Mouse (Mus musculus) fibroblast of lung, adult 2 months (primary cell): ENCODE data around the gene Fdxr.

ENCODE experiments used
- DNase-seq: peaks from one replicate; pipeline ENCODE4 v3.0.0-alpha.2; 2011; ENCODE audit warnings: low read depth

The Fdxr gene

DNA sequence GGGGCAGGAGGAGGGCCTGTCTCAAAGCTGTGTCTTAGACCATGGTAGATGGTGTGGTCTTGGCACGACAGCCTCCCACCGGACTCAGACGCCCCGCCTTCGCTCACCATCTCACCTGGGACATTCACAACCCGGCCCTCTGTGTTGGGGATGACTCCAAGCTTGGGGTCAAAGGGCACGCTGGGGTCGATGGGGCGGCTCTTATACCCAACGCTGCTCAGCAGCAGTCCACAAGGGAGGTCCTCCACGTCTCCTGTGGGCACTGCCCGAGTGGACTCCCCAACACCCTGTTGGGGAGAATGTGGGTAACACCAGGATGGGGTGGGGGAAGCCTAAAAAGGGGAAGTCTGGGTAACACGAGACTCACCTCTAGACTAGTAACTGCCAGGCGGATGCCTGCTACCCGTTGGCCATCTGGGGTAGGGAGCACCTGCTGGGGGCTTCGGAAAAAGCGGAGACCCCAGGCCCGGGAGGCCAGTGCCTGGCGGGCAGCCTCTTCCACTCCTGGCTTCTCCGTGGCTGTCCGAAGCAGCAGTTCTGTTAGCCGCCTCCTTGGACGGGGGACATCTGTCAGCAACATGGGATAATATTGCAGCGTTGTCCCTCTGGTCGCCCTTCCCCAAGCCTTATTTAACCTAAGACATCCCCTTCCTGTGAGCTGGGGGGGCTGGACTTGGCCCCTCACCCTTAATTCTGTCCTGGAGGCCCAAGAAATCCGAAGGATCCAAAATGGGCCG is 7.4 kb downstream of the Fdxr start:
- DNase-seq, result no peak

DNA sequence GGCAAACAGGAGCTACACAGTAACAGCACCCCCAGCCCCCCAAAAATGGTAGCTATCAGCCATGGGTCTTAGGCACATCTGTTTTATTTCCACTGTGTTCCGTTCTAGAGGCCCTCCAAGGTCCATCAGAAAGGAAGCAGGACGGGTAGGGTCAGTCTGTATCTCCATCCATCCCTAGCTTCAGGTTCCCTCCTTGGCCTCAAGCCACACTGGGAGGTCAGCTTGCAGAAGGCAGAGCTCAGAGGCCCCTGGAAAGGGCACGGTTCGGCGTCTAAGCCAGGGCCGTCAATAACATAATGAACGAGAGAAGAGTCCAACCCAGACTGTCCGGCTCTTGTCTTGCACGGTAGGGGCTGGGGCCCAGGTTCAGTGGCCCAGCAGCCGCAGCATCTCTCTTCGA is 8.9 kb downstream of the Fdxr start:
- DNase-seq, result no peak

DNA sequence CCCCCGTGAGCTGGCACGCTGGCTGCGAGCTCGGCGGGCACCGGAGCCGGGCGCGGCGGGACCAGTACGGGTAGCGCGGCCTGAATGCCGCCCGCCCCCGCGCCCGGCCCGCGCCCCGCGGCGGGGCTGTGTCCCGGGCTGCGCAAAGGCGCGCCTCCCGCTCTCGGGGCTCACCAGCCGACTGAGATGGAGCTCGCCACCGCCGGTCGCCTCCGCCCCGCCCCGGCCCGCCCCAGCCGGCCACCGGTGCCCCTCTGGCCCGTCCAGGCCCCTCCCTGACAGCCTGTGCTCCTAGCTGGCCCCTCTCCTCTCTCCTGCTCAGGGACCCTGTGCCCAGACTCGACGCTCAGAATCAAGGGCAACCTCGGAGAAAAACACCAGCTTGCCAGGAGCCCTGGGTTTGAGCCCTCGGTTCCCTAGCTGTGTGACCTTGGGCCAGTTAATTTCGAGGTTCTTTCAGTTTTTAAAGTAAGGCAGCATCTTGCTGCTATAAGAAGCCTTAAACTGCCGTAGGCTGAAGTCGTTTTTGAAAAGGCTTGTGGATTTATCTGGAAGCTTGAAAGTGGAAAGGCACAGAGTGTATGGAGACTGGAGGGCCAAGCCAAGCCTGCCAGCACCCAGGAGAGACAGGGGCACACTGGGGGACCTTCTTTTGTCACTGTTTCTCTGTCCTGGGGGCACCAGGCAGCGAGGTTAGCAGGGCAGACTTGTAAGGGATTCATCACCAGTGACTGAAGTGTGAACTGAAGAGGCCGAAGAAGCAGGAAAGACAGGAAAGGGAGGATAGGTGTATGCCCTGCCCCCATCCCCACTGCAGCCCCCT is 9.6 kb downstream of the Fdxr start, which contains the start of gene Grin2c:
Gene Grin2c, minus strand, starts transcription at position 183 of the 823 bp plus-strand sequence.
- DNase-seq, result no peak

DNA sequence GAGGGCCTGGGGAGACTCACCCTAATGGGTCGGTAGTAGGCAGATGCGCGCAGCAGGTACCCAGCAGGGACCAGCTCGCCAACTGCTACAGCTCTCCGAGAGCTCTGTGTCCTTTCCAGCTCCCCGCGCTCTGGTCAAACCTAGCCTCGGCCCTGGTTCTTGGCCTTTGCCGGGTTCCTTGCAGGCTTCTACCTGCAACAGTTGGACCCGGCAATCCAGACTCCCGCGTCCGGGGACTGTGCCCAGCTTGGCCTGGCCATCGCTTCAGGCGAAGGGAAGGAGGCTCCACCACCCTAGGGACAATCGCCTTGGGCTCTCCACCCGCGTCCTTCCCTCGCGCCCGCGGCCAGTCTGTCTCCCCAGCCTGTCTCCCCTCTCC is 10.5 kb downstream of the Fdxr start:
- DNase-seq, result no peak

DNA sequence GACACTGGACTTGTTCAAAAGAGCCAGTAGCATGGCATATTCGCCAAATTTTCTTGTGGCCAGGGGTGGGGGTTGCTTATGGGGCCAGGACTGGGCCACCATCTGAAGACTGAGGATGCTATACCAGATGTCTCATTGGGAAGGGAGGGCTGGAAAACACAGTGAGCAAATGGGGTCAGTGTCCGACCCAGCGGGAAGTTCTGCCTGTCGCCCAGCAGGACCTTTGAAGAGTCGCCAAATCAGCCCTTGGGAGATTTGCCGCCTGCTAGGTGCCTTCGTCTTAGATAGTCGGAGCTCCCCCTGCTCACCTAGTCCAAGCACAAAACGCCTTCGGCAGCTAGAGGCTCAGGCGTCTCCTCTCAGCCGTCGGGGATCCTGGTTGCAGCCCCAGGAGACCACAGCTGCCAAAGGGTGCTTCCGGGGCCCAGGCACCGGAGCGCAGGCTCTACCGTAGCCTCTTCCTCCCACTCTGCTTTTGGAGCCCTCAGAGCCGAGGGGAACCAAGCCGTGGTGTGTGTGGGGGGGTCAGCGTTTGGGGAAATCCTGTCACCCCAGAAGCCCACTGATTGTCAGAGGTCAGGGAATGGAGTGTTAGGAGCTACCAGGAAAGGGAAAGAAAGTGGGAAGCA is 11.0 kb downstream of the Fdxr start:
- DNase-seq, result no peak

DNA sequence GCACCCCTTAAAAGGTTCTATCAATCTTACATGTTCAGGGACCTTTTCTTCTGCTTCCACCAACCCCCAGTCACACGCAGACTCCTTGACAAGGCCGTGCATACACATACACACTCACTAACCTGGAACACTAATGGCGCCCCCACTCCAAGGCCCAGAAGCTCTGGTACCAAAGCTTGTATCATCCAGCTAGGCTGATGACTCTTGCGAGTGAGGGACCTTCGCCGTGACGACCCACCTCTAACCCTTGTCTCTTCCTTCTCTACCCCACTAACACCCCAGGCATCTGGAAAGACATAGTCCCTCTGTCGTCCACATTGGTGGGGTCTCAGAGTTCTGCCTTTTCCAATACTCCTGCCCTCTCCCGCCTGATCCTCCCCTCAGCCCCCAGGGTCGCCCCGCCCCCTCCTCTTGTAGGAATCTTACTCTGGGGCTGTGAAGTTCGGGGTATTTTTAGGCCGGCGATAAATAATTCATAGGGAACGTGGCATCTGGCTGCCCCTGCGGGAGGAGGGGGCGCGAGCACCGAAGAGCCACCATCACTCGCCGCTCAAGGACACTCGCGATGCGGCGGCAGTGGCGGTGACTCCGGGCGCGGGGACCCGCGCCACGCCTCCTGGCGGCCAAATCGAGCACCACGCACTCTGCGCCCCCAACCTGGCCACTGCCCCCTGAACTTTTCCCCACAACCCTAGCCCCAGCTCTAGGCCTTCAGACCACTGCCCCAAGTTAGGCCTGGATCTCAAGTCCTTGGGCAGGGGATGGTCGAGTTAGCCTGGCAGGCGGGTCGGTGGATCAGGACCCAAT is 11.8 kb downstream of the Fdxr start:
- DNase-seq, result no peak

DNA sequence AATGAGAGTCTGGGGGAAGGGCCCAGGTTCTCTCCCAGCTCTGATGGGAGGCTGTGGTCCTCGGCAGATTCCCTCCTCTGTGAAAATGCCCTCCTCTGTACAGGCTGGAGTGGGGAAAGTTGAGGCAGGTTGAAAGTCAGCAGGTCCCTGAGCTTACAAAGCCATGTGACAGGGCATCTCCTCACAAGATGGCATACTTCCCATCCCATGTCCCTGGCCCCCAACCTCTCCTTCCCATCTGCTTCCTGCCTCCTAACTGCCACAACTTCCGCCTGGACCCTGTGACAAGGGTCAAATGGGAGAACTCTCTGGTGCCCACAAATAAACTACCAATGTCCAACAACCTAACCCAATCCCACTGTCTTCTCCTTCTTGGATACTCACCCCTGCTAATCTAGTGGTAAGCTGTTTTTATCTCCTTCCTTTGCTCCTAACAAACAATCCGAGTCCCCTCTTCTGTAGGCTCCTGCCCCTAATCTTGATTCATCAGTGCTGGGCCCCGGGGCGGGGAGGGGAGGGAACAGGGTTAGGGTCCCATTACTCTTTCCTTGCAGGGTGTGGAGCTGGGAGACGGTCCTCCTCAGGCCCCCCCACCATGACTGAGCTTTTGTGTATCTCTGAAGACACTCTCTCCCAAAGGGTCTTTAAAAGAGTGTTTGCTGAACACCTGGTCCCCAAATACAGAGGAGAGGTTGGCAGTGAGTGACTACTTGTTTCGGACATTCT is 12.6 kb downstream of the Fdxr start:
- no peak for DNase-seq

DNA sequence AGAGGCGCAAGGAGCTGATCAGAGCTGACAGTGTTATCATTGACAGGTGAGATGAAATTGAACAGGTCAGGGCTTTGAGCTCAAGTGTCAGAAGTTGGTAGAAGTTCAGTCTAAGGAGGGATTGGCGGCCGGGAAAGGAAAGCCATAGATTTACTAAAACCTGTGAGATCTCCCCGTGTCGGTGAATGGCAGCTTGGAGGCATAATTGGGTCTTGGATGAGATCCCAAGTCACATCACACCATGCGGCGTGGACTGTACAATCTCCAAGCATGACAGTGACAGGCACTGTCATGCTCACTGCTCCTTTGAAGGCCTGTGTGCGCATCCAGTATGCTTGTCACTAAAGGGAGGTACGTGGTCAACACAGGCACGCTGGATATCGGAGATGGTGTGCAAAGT is 13.9 kb downstream of the Fdxr start:
- no peak for DNase-seq

DNA sequence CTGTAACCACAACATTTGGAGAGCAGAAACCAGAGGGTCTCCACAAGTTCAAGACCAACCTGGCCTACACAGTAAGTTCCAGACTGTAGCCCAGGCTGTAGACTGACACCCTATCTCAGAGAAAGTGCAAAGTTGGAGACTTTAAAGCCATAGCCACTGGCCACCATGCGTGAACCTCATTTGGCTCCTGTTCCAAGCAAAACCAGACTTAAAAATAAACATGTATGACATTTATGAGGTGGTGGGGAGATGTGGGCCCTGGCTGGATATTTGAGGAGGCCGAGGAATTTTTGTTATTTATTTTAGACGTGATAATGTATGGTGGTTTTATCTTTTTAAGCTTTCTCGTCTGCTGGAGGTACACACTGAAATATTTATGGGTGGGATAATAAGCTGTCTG is 17.7 kb downstream of the Fdxr start:
- DNase-seq, result no peak

DNA sequence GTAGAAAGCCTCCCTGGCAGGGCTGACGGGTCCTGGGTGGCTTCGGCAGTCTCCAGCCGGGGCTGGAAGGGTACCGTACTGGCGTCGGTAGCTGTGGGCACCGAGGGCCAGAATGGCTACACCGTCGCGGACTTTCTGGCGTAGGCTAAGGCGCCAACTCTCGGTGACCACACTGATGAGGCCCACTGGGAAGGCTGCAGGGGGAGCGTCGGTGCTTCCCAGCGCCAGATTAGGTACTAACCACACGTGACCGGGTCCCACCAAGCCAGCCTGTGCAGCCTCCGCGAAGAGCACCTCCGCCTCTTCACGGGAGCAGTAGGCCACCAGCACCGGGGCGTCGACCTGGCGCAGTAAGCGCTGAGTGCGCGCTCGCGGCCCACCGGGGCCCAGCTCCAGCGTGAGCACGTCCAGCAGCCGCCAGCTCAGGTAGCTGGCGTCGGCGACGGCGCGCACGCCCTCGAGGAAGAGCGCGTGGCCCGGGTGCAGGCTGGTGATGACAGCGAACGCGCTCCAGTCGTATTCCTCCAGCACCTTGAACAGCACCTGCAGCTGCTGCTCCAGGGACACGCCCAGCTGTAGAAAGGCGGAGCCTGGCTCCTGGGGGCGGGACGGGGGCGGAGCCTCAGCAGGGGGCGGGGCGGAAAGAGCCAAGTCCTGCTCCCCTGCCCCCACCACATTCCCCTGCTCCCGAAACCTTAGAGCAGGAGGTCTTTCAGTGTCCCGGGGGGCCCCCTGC is 18.9 kb downstream of the Fdxr start:
- DNase-seq, result no peak

DNA sequence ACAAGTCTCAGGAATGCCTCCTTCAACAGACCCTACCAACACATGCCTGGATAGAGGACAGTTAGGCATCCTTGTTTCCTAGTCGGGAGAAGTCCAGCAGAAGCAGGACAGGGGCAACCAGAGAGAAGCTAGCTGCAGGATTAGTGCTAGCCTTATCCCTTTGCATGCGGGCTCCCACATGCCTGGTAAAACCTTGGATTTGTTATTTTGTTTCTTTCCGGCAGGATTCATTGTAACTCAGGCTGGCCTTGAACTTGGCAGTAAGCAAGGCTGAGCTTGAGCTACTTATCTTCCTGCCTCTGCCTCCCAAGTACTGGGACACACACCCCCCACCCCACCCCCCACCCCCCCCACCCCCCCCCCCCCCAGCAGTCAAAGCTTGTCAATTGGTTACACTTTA is 25.6 kb downstream of the Fdxr start:
- DNase-seq, result no peak

DNA sequence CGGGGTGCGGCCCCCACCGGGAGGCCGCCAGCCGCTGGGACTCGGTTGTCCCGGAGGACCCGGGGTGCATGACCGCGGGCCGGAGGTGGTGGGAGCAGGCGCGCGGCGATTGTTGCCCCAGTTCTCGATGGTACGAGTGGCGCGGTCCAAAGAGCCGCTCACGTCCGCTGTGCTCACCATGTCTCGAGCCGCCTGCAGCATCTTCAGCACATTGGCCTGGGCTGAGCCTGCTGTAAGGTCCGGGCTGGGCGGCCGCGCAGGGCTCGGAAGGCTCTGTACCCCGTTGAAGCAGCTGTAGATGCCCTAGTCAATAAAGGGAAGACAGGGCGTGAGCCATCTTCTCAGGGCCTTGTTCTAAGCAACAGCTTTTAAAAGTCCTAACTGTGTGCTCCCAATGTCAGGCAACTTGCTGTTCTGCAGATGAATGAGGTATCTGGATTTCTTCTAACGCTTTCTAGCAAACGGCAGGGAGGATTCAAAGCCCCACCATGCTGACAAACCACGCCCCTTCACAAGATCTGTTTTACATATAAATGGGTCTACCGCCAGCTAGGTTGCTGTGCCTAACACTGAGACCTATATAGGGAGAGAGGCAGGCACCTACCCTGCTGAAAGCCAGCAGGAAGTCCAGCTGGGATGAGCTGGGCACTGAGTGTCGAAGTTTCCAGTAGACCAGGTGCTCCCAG is 26.3 kb downstream of the Fdxr start:
- no peak for DNase-seq

DNA sequence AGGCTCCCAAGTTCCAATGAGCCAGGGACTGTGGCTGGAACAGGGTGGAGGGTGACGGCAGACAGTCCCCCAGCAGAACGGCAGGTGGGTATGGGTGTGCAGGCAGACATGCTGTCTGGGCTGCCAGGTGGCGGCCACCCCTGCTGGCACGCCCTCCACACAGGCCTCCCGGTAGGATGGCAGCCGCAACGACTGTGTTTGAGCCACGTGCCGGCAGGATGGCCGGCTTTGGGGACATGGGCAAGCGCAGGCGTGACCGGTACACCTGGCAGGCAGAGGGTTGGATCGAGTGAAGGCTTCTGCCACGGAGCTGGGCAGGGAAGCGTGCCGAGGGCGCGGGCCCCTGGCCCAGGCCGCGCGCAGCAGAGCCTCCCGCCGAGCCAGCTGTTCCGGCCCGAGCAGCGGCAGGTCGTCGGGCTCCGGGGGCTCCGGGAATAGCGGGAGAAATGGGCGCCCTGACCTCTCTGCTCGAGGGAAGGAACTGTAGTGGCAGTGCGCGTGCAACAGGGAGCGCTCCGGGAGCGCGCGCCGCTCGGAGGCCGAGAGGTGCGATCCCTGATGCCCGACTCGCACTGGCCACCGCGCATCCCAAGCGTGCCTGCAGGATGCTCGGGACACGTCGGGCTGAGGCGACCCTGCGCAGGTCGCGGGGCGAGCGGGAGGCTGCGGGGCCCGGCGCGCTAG is 27.0 kb downstream of the Fdxr start:
- DNase-seq, result no peak

DNA sequence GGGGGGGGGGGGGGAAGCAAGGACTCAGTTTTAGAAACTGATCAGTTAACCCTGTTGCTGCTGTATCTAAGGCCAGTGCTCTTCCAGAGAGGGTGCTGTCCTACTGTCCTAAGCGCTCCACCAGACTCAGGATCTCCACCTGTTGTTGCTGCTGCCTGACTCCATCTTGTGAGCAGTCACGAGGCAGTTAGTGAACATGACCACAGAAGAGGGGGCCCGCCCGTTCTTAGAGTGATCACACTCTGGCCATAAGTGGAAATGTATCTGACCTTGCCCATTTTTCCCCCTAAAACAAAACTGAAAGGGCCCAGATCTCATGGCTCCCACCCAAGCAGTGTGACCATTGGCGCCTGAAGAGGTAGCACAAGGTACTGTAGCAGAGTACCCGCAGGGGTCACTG is 28.9 kb downstream of the Fdxr start:
- DNase-seq, result no peak

DNA sequence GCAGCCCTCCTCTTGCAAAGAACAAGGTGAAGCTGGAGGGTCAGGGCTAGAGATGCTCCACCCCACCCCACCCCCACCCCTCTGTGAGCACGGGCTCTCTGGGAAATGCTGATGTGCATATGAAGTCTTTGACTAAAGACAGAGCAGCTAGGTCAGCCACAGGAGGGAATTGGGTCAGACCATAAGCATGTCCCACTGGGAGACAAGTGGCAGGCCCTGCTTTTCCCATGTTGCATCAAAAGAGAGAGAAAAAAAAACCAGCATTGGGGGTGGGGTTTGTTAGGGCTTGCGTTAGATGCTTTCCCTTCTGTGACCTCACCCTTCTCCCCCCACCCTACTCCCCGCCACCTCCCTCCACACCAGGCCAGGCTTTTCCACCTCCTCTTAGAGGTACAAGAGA is 29.6 kb downstream of the Fdxr start:
- no peak for DNase-seq

DNA sequence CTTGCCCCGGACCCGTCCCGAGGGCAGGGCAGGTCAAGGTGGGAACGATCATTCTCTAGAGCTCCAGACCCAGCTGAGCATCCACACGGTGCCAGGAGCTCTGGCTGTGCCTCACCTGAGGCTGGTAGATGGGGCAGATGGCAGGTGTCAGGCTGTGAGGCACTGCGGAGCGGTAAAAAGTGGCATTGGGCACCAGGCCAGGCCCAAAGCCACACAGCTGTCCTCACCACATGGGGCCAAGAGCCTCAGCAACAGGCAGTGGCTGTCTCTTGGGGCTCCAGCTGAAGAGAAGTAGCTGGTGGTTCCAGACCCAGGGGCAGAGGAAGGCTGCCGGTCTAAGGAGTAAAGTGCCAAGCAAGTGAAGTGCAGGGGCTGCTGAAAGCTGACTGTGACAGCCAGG is 30.5 kb downstream of the Fdxr start:
- DNase-seq, result no peak

DNA sequence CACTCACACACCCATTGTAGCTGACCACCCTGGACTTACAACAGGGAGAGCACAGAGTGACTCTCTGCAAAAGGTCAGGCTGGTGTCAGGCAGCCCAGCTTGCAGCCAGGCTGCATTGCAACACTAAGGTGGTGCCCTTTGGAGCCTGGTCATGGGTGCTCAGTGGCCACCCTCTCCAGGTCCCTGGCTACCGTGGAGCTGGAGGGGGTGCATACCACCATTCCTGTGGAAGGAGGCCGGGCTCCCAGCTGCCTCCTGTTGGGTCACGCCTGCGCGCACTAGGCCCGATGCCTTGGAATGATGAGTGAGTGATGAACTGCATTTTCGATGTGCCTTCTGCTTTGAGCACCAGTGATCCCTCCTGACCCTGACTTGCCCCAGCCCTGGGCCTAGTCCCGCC is 32.0 kb downstream of the Fdxr start:
- DNase-seq, result no peak

DNA sequence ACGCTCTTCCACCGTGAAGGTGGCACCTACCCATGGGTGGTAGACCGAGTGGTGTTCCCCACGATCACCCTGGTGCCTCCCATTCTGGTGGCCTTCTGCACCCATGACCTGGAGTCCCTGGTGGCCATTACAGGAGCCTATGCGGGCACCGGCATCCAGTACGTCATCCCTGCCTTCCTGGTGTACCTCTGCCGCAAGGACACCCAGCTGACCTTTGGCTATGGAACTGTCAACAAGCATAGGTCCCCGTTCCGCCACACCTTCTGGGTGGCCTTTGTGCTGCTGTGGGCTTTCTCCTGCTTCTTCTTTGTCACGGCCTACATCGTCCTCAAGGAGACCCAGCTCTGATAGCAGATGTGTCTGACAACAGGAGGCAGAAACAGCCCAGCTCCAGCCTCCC is 33.1 kb downstream of the Fdxr start:
- DNase-seq, result no peak

DNA sequence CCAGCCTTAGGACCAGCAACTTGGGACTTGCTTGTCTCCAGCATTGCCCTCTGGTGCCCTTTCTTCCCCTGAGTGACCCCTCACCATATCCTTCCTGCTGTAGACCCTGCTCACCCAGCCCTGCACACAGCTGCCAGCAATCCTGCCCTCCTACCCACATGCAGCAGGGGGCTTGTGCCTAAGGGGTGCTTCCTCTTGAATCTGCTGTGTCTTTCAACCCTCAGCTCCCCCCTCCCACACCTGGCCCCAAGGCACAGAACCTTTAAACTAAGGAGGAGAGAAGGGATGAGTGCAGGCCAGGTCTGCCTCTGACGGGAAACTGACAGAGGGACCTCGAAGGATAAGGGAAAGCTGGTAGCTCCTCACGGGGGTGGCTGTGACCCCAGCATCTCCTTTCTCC is 34.1 kb downstream of the Fdxr start:
- DNase-seq, result no peak

DNA sequence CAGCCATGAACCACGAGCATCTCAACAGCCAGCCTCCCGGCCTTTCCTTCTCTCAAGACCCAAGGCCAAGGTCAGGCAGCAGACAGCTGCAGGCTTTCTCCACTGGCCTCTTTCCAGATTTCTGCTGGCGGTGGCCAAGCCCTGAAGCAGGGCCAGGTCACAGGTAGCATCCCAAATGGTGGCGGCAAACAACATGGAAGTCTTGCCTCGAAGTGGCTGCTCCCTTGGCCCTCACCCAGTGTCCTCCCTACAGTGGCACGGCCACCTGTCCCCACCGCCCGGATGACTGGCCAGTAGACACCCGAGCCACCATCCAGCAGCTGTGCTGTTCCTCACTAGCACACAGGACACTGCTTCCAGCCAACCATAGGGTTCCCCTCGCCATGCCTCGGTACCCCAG is 35.4 kb downstream of the Fdxr start:
- no peak for DNase-seq
